Mouse (Mus musculus) hindbrain, embryonic 16.5 days (tissue): Measurements from ENCODE around the gene Uba6. TPM values are rescaled to one million over a fixed set of nuclear protein-coding genes. Genes with fewer than 3 reads are reported as not detected.

Experiments
- ATAC-seq: fragments of 200-750 bp; cut with Nextera tagmentation; 2 replicates; pipeline ENCODE4 v1.8.0; 2017; ENCODE audit warnings: moderate TSS enrichment, moderate library complexity
- H3K27ac ChIP-seq: fragments of 300-500 bp; sonication (generic); 2 replicates; pipeline ENCODE4 v1.5.1; 2014; ENCODE audit warnings: low read depth, mild to moderate bottlenecking, control low read depth, low read length, moderate library complexity
- H3K27me3 ChIP-seq: fragments of 300-500 bp; sonication (generic); replicated peaks from 2 replicates; pipeline ENCODE4 v1.6.1; 2014; ENCODE audit warnings: low read length; ENCODE audit not compliant: control insufficient read depth, insufficient read depth
- H3K36me3 ChIP-seq: fragments of 300-500 bp; sonication (generic); 2 replicates; pipeline ENCODE4 v1.6.1; 2014; ENCODE audit warnings: mild to moderate bottlenecking, low read length, moderate library complexity, mixed read lengths; ENCODE audit not compliant: control insufficient read depth, insufficient read depth
- H3K4me1 ChIP-seq: fragments of 300-500 bp; sonication (generic); 2 replicates; pipeline ENCODE4 v1.6.1; 2014; ENCODE audit warnings: low read depth, low read length; ENCODE audit not compliant: control insufficient read depth, insufficient read depth
- H3K4me2 ChIP-seq: fragments of 300-500 bp; sonication (generic); 2 replicates; pipeline ENCODE4 v1.6.1; 2014; ENCODE audit warnings: mild to moderate bottlenecking, low read length, control low read depth, moderate library complexity
- H3K4me3 ChIP-seq: fragments of 300-500 bp; sonication (generic); 2 replicates; pipeline ENCODE4 v1.5.1; 2014; ENCODE audit warnings: mild to moderate bottlenecking, low read length, control low read depth, moderate library complexity
- H3K9ac ChIP-seq: fragments of 300-500 bp; sonication (generic); 2 replicates; pipeline ENCODE4 v1.6.1; 2014; ENCODE audit warnings: low read depth, mild to moderate bottlenecking, control low read depth, low read length, moderate library complexity
- H3K9me3 ChIP-seq: fragments of 300-500 bp; sonication (generic); 2 replicates; pipeline ENCODE4 v1.6.1; 2014; ENCODE audit warnings: mild to moderate bottlenecking, low read length, moderate library complexity; ENCODE audit not compliant: control insufficient read depth
- WGBS: fragments of 180-500 bp; shearing (Covaris S2); extraction: QIAGEN DNeasy Blood & Tissue Kit; methylation state at CpG from one replicate; pipeline ENCODE4 v1.1.7; 2014; 5-methylcytosine and 5-hydroxymethylcytosine counted together
- polyA plus RNA-seq: library from polyadenylated mRNA; unstranded; fragments of >200 nt; fragmentation: Nextera tagmentation; extraction: Ambion mirVana; gene quantifications from 2 replicates; pipeline ENCODE4 v1.2.1, GENCODE M21; 2015

The Uba6 gene
- polyA plus RNA-seq, 1 experiment from 2014 or later, result 12.5 TPM

GRCm38 (mm10) chr5:86086751-86087150 is 85.9 kb downstream of the Uba6 start:
- H3K27me3 ChIP-seq, result no peaks in the 10 kb centered on the region
- 89% methylated on average over 6 of the region's 6 CpGs for WGBS
- no peak for ATAC-seq
- no peak overlapping the region for H3K4me2 ChIP-seq
- H3K9me3 ChIP-seq, result no peaks in the 10 kb centered on the region
- no peaks in the 10 kb centered on the region for H3K4me1 ChIP-seq
- no peak overlapping the region for H3K4me3 ChIP-seq
- H3K36me3 ChIP-seq, result no peaks in the 10 kb centered on the region
- no peak overlapping the region for H3K9ac ChIP-seq
- H3K27ac ChIP-seq, result no peak overlapping the region

GRCm38 (mm10) chr5:86084979-86085378 is 87.6 kb downstream of the Uba6 start:
- no peak for ATAC-seq
- Histone ChIP-seq H3K4me2 (no peak overlapping the region), H3K27me3 (no peaks in the 10 kb centered on the region), H3K4me3 (no peak overlapping the region), H3K9ac (no peak overlapping the region), H3K9me3 (no peaks in the 10 kb centered on the region), H3K36me3 (no peaks in the 10 kb centered on the region), H3K4me1 (no peaks in the 10 kb centered on the region), H3K27ac (no peak overlapping the region)
- WGBS, result 81% methylated on average over 7 of the region's 7 CpGs

GRCm38 (mm10) chr5:86083987-86084386 is 88.6 kb downstream of the Uba6 start:
- H3K4me3 ChIP-seq, result no peak overlapping the region
- H3K4me1 ChIP-seq, result no peaks in the 10 kb centered on the region
- H3K36me3 ChIP-seq, result no peaks in the 10 kb centered on the region
- H3K27me3 ChIP-seq, result no peaks in the 10 kb centered on the region
- H3K9me3 ChIP-seq, result no peaks in the 10 kb centered on the region
- no peak overlapping the region for H3K27ac ChIP-seq
- no peak overlapping the region for H3K9ac ChIP-seq
- WGBS, result 87% methylated on average over 6 of the region's 6 CpGs
- no peak for ATAC-seq
- no peak overlapping the region for H3K4me2 ChIP-seq

GRCm38 (mm10) chr5:86078720-86079334 is 93.8 kb downstream of the Uba6 start:
- no peaks in the 10 kb centered on the region for H3K9me3 ChIP-seq
- no peak overlapping the region for H3K4me2 ChIP-seq
- H3K27me3 ChIP-seq, result no peaks in the 10 kb centered on the region
- no peak overlapping the region for H3K9ac ChIP-seq
- H3K36me3 ChIP-seq, result no peaks in the 10 kb centered on the region
- ATAC-seq, result no peak
- 86% methylated on average over 3 of the region's 3 CpGs for WGBS
- H3K4me1 ChIP-seq, result no peaks in the 10 kb centered on the region
- H3K27ac ChIP-seq, result no peak overlapping the region
- no peak overlapping the region for H3K4me3 ChIP-seq

GRCm38 (mm10) chr5:86072756-86073386 is 99.7 kb downstream of the Uba6 start:
- Histone ChIP-seq H3K36me3 (no peaks in the 10 kb centered on the region), H3K27me3 (no peaks in the 10 kb centered on the region), H3K9ac (no peak overlapping the region), H3K4me3 (no peak overlapping the region), H3K4me2 (no peak overlapping the region), H3K9me3 (no peaks in the 10 kb centered on the region), H3K27ac (no peak overlapping the region), H3K4me1 (no peaks in the 10 kb centered on the region)
- 89% methylated on average over 4 of the region's 4 CpGs for WGBS
- ATAC-seq, result no peak

- no peak for ATAC-seq
- Histone ChIP-seq H3K4me2 (no peak within 1 kb of the TSS), H3K9ac (no peak within 1 kb of the TSS), H3K9me3 (no peaks in the 10 kb centered on the region), H3K4me3 (no peak within 1 kb of the TSS), H3K4me1 (peaks cover 4% of the 10 kb centered on the region; the same call in 1 of the 2 replicates), H3K27ac (no peak within 1 kb of the TSS), H3K36me3 (no peaks in the 10 kb centered on the region), H3K27me3 (no peaks in the 10 kb centered on the region)
- WGBS, result 74% methylated on average over 7 of the region's 7 CpGs
Measured at GRCm38 (mm10) chr5:86071538-86071937, 101.1 kb downstream of the Uba6 start, which contains the start of gene Stap1. Gene Stap1 (plus strand): TSS chr5:86071746.

- 78% methylated on average over 6 of the region's 6 CpGs for WGBS
- Histone ChIP-seq H3K4me3 (no peak overlapping the region), H3K9me3 (no peaks in the 10 kb centered on the region), H3K36me3 (no peaks in the 10 kb centered on the region), H3K4me1 (peaks cover 4% of the 10 kb centered on the region; the same call in 1 of the 2 replicates), H3K27ac (no peak overlapping the region), H3K4me2 (no peak overlapping the region), H3K27me3 (no peaks in the 10 kb centered on the region), H3K9ac (no peak overlapping the region)
- ATAC-seq, result no peak
Measured at GRCm38 (mm10) chr5:86069121-86069520, 103.5 kb downstream of the Uba6 start.

- no peaks in the 10 kb centered on the region for H3K36me3 ChIP-seq
- H3K27me3 ChIP-seq, result no peaks in the 10 kb centered on the region
- 91% methylated on average over 3 of the region's 3 CpGs for WGBS
Measured at GRCm38 (mm10) chr5:86068451-86068850, 104.2 kb downstream of the Uba6 start.

GRCm38 (mm10) chr5:86066551-86066929 is 106.1 kb downstream of the Uba6 start:
- Histone ChIP-seq H3K4me2 (peak overlapping the region; percentile 59), H3K36me3 (no peaks in the 10 kb centered on the region), H3K27ac (no peak overlapping the region), H3K4me3 (peak overlapping the region; percentile 75), H3K9ac (peak overlapping the region; percentile 46), H3K9me3 (no peaks in the 10 kb centered on the region), H3K27me3 (no peaks in the 10 kb centered on the region), H3K4me1 (peaks cover 13% of the 10 kb centered on the region)
- peak; percentile 60 for ATAC-seq
- WGBS, result under 1% methylated on average over 17 of the region's 17 CpGs

More at GRCm38 (mm10) chr5:86068451-86068850, 104.2 kb downstream of the Uba6 start:
- H3K4me1 ChIP-seq, result peaks cover 10% of the 10 kb centered on the region
- H3K4me2 ChIP-seq, result no peak overlapping the region
- H3K4me3 ChIP-seq, result no peak overlapping the region
- ATAC-seq, result no peak
- H3K27ac ChIP-seq, result no peak overlapping the region
- H3K9ac ChIP-seq, result no peak overlapping the region
- H3K9me3 ChIP-seq, result no peaks in the 10 kb centered on the region
